Mouse (Mus musculus) heart, embryonic 11.5 days (tissue): Measurements from ENCODE around the gene Ppp1r21. TPM values are rescaled to one million over a fixed set of nuclear protein-coding genes. Genes with fewer than 3 reads are reported as not detected.
A peak's percentile ranks its signal among the peaks of the same experiment; 100 is the strongest.

Experiments
- ATAC-seq: fragments of 200-750 bp; cut with Nextera tagmentation; replicated peaks from 2 replicates; pipeline ENCODE4 v1.8.0; 2017; ENCODE audit warnings: moderate library complexity; ENCODE audit not compliant: insufficient number of reproducible peaks, low FRiP score, low TSS enrichment
- H3K27ac ChIP-seq: fragments of 300-500 bp; sonication (generic); 2 replicates; pipeline ENCODE4 v1.5.1; 2014; ENCODE audit warnings: mild to moderate bottlenecking, low read depth, low read length
- H3K27me3 ChIP-seq: fragments of 300-500 bp; sonication (generic); 2 replicates; pipeline ENCODE4 v1.6.1; 2014; ENCODE audit warnings: mild to moderate bottlenecking, low read length, mixed read lengths; ENCODE audit not compliant: control insufficient read depth, insufficient read depth
- H3K36me3 ChIP-seq: fragments of 300-500 bp; sonication (generic); 2 replicates; pipeline ENCODE4 v1.6.1; 2014; ENCODE audit warnings: mild to moderate bottlenecking, low read length, moderate library complexity, mixed read lengths; ENCODE audit not compliant: control insufficient read depth, insufficient read depth
- H3K4me1 ChIP-seq: fragments of 300-500 bp; sonication (generic); 2 replicates; pipeline ENCODE4 v1.6.1; 2014; ENCODE audit warnings: low read length; ENCODE audit not compliant: control insufficient read depth, insufficient read depth
- H3K4me2 ChIP-seq: fragments of 300-500 bp; sonication (generic); 2 replicates; pipeline ENCODE4 v1.6.1; 2014; ENCODE audit warnings: mild to moderate bottlenecking, moderate library complexity
- H3K4me3 ChIP-seq: fragments of 300-500 bp; sonication (generic); 2 replicates; pipeline ENCODE4 v1.5.1; 2014; ENCODE audit warnings: low read depth, low read length
- H3K9ac ChIP-seq: fragments of 300-500 bp; sonication (generic); 2 replicates; pipeline ENCODE4 v1.6.1; 2014; ENCODE audit warnings: mild to moderate bottlenecking, low read depth, low read length, moderate library complexity
- H3K9me3 ChIP-seq: fragments of 300-500 bp; sonication (generic); replicated peaks from 2 replicates; pipeline ENCODE4 v1.6.1; 2016; ENCODE audit warnings: low read length; ENCODE audit not compliant: control insufficient read depth
- WGBS: fragments of 180-500 bp; shearing (Covaris S2); extraction: QIAGEN DNeasy Blood & Tissue Kit; methylation state at CpG from one replicate; pipeline ENCODE4 v1.1.7; 2014; ENCODE audit not compliant: insufficient replicate concordance; 5-methylcytosine and 5-hydroxymethylcytosine counted together
- polyA plus RNA-seq: library from polyadenylated mRNA; unstranded; fragments of >200 nt; fragmentation: Nextera tagmentation; extraction: Ambion mirVana; gene quantifications from 2 replicates; pipeline ENCODE4 v1.2.1, GENCODE M21; 2014

Ppp1r21 gene
- 15.9 and 16.8 TPM in 2 replicates for polyA plus RNA-seq

- H3K4me1 ChIP-seq: no peaks in the 10 kb centered on the region; the same call in 1 of the 2 replicates
- H3K4me3 ChIP-seq: peak within 1 kb of the TSS; percentile 67
- peak within 1 kb of the TSS; percentile 29; the same call in 1 of the 2 replicates for H3K27ac ChIP-seq
- peak within 1 kb of the TSS; percentile 79 for H3K4me2 ChIP-seq
- peak within 1 kb of the TSS; percentile 73 for H3K9ac ChIP-seq
- H3K36me3 ChIP-seq: no peaks in the 10 kb centered on the region
- H3K9me3 ChIP-seq: no peaks in the 10 kb centered on the region
- WGBS: 7% methylated on average over 41 of the region's 49 CpGs
- no peaks in the 10 kb centered on the region for H3K27me3 ChIP-seq
- ATAC-seq: peak; percentile 98
Measured at GRCm38 (mm10) chr17:88529519-88530235, at the start of gene Ppp1r21. Gene Ppp1r21 (plus strand): TSS chr17:88530118.

- no peaks in the 10 kb centered on the region for H3K4me1 ChIP-seq
- no peaks in the 10 kb centered on the region for H3K9me3 ChIP-seq
- no peak overlapping the region for H3K4me2 ChIP-seq
- 87% methylated on average over 10 of the region's 10 CpGs for WGBS
- no peak overlapping the region for H3K9ac ChIP-seq
- H3K27ac ChIP-seq: no peak overlapping the region
- H3K27me3 ChIP-seq: no peaks in the 10 kb centered on the region
- no peak overlapping the region for H3K4me3 ChIP-seq
- H3K36me3 ChIP-seq: no peaks in the 10 kb centered on the region
- no peak for ATAC-seq
Measured at GRCm38 (mm10) chr17:88480369-88480768, 49.5 kb upstream of the Ppp1r21 start.

- Histone ChIP-seq H3K36me3 (no peaks in the 10 kb centered on the region), H3K27me3 (no peaks in the 10 kb centered on the region), H3K27ac (no peak overlapping the region), H3K4me1 (no peaks in the 10 kb centered on the region), H3K4me2 (no peak overlapping the region), H3K9ac (no peak overlapping the region), H3K9me3 (no peaks in the 10 kb centered on the region), H3K4me3 (no peak overlapping the region)
- 75% methylated on average over 2 of the region's 2 CpGs for WGBS
- no peak for ATAC-seq
Measured at GRCm38 (mm10) chr17:88481062-88481461, 48.9 kb upstream of the Ppp1r21 start.

GRCm38 (mm10) chr17:88481587-88481986 is 48.3 kb upstream of the Ppp1r21 start:
- WGBS: 83% methylated on average over 3 of the region's 3 CpGs
- H3K9me3 ChIP-seq: no peaks in the 10 kb centered on the region
- no peak overlapping the region for H3K27ac ChIP-seq
- H3K4me2 ChIP-seq: no peak overlapping the region
- no peak overlapping the region for H3K4me3 ChIP-seq
- ATAC-seq: no peak
- no peak overlapping the region for H3K9ac ChIP-seq
- no peaks in the 10 kb centered on the region for H3K27me3 ChIP-seq
- no peaks in the 10 kb centered on the region for H3K4me1 ChIP-seq
- no peaks in the 10 kb centered on the region for H3K36me3 ChIP-seq

- no peak for ATAC-seq
- Histone ChIP-seq H3K27ac (no peak overlapping the region), H3K27me3 (no peaks in the 10 kb centered on the region), H3K36me3 (no peaks in the 10 kb centered on the region), H3K9me3 (no peaks in the 10 kb centered on the region), H3K4me3 (no peak overlapping the region), H3K9ac (no peak overlapping the region), H3K4me1 (no peaks in the 10 kb centered on the region), H3K4me2 (no peak overlapping the region)
- WGBS: 93% methylated on average over 11 of the region's 11 CpGs
Measured at GRCm38 (mm10) chr17:88484539-88484938, 45.4 kb upstream of the Ppp1r21 start.

- no peak overlapping the region for H3K4me3 ChIP-seq
- ATAC-seq: no peak
- no peaks in the 10 kb centered on the region for H3K36me3 ChIP-seq
- no peak overlapping the region for H3K27ac ChIP-seq
- no peak overlapping the region for H3K4me2 ChIP-seq
- 90% methylated on average over 1 of the region's 1 CpGs for WGBS
- no peaks in the 10 kb centered on the region for H3K27me3 ChIP-seq
- no peaks in the 10 kb centered on the region for H3K4me1 ChIP-seq
- H3K9me3 ChIP-seq: no peaks in the 10 kb centered on the region
- H3K9ac ChIP-seq: no peak overlapping the region
Measured at GRCm38 (mm10) chr17:88484951-88485350, 45.0 kb upstream of the Ppp1r21 start.

- no peak overlapping the region for H3K4me3 ChIP-seq
- H3K4me2 ChIP-seq: no peak overlapping the region
- H3K27ac ChIP-seq: no peak overlapping the region
- no peak overlapping the region for H3K9ac ChIP-seq
- H3K36me3 ChIP-seq: 0 out of 2 replicates have a peak, but pooled peaks cover 2% of the 10 kb centered on the region
- H3K27me3 ChIP-seq: no peaks in the 10 kb centered on the region
- WGBS: 88% methylated on average over 10 of the region's 10 CpGs
- H3K9me3 ChIP-seq: no peaks in the 10 kb centered on the region
- no peak for ATAC-seq
- H3K4me1 ChIP-seq: no peaks in the 10 kb centered on the region
Measured at GRCm38 (mm10) chr17:88490546-88490945, 39.4 kb upstream of the Ppp1r21 start.

GRCm38 (mm10) chr17:88491366-88492106 is 38.4 kb upstream of the Ppp1r21 start:
- WGBS: 93% methylated on average over 13 of the region's 13 CpGs

More at GRCm38 (mm10) chr17:88491366-88492106, 38.4 kb upstream of the Ppp1r21 start:
- no peak overlapping the region for H3K9ac ChIP-seq
- H3K4me1 ChIP-seq: no peaks in the 10 kb centered on the region
- 0 out of 2 replicates have a peak, but pooled peaks cover 2% of the 10 kb centered on the region for H3K36me3 ChIP-seq
- no peak overlapping the region for H3K4me3 ChIP-seq
- ATAC-seq: no peak
- no peak overlapping the region for H3K27ac ChIP-seq
- no peak overlapping the region for H3K4me2 ChIP-seq
- H3K9me3 ChIP-seq: no peaks in the 10 kb centered on the region
- H3K27me3 ChIP-seq: no peaks in the 10 kb centered on the region
